Mouse (Mus musculus) thymus, adult 2 months (tissue): ENCODE results near the gene Mcl1. TPM values are rescaled to one million over a fixed set of nuclear protein-coding genes. Genes with fewer than 3 reads are reported as not detected.
"Not testable (repeated sequence)": the region's sequence is repeated elsewhere in the genome, so short reads cannot be mapped to it uniquely, and the experiment has no call there.

Experiments used
- DNase-seq: peaks from one replicate; pipeline ENCODE4 v3.0.0; 2021
- H3K27ac ChIP-seq: fragments of 200-500 bp; 2 replicates; pipeline ENCODE4 v1.5.1; 2012; ENCODE audit warnings: low read length, control low read depth; ENCODE audit not compliant: control insufficient read depth, insufficient read depth
- H3K27me3 ChIP-seq: fragments of 200-500 bp; 2 replicates; pipeline ENCODE4 v1.6.1; 2012; ENCODE audit warnings: mild to moderate bottlenecking, low read length, moderate library complexity, mixed read lengths; ENCODE audit not compliant: control insufficient read depth, insufficient read depth
- H3K36me3 ChIP-seq: fragments of 200-500 bp; 2 replicates; pipeline ENCODE4 v1.6.1; 2012; ENCODE audit warnings: mild to moderate bottlenecking, low read length, moderate library complexity; ENCODE audit not compliant: control insufficient read depth, insufficient read depth
- H3K4me1 ChIP-seq: fragments of 200-500 bp; replicated peaks from 2 replicates; pipeline ENCODE4 v1.6.1; 2012; ENCODE audit warnings: low read length; ENCODE audit not compliant: control insufficient read depth, insufficient read depth
- H3K4me3 ChIP-seq: fragments of 200-500 bp; 2 replicates; pipeline ENCODE4 v1.5.1; 2012; ENCODE audit warnings: mild to moderate bottlenecking, low read length, control low read depth, moderate library complexity; ENCODE audit not compliant: control insufficient read depth, insufficient read depth
- CTCF ChIP-seq: fragments of 200-500 bp; IDR thresholded peaks from 2 replicates; pipeline ENCODE4 v1.5.1; 2012; ENCODE audit warnings: mild to moderate bottlenecking, control low read depth, low read length, moderate library complexity, borderline replicate concordance; ENCODE audit not compliant: control insufficient read depth, poor library complexity, insufficient read depth; ENCODE audit errors: extremely low read depth
- POLR2A ChIP-seq: fragments of 200-500 bp; IDR thresholded peaks from 2 replicates; pipeline ENCODE4 v1.6.1; 2012; ENCODE audit warnings: mild to moderate bottlenecking, low read length, control low read depth, moderate library complexity; ENCODE audit not compliant: control insufficient read depth, poor library complexity, insufficient read depth; ENCODE audit errors: extremely low read depth
- WGBS: fragments of 180-500 bp; shearing (Covaris S2); methylation state at CpG from one replicate; pipeline ENCODE4 v1.1.7; 2018; 5-methylcytosine and 5-hydroxymethylcytosine counted together
- polyA plus RNA-seq: library from polyadenylated mRNA; depleted of rRNA; stranded (reverse); fragments of >200 nt; gene quantifications from 2 replicates; pipeline ENCODE4 v1.2.3, GENCODE M21; 2012; rRNA removed

The Mcl1 gene
- polyA plus RNA-seq: 145 and 198 TPM in 2 replicates

DNA sequence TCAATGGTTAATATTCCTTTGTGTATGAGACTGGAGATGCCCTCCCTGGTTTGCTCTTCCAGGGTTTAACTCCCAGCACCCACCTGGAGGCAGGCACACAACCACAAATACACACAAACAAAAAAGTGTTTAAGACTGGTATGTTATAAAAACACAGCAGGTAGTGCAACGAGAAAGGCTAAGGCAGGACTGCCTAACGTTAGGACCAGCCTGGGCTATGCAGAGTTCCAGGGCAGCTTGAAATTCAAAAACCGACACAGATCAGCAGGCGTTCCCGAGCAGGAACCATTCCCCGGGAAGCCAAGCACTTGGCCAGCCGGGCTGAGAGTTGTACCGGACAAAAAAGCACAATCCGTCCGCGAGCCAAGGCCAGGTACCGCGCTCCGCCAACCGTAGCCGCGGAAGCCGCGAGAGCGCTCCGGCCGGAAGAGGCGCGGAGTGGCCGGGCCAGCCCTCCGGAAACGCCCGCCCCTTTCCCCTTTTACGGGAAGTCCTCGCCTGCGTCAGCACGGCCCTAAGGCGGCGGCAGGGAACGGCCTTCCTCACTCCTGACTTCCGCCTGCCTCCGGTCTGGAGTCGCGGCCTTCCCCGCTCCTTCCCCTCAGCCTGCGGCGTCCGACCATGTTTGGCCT lies at the start of gene Mcl1:
TSS of gene Mcl1 (plus strand) at position 553 of the 632 bp plus-strand sequence.
- Histone ChIP-seq H3K27me3 (no peaks in the 10 kb centered on the region), H3K27ac (peak within 1 kb of the TSS; percentile 80), H3K4me3 (peak within 1 kb of the TSS; percentile 90), H3K4me1 (peaks cover 11% of the 10 kb centered on the region), H3K36me3 (peaks cover 30% of the 10 kb centered on the region)
- DNase-seq: peak; percentile 91
- under 1% methylated on average over 43 of the region's 43 CpGs for whole genome bisulfite sequencing
- TF ChIP-seq POLR2A (peak; percentile 99), CTCF (no peak)

DNA sequence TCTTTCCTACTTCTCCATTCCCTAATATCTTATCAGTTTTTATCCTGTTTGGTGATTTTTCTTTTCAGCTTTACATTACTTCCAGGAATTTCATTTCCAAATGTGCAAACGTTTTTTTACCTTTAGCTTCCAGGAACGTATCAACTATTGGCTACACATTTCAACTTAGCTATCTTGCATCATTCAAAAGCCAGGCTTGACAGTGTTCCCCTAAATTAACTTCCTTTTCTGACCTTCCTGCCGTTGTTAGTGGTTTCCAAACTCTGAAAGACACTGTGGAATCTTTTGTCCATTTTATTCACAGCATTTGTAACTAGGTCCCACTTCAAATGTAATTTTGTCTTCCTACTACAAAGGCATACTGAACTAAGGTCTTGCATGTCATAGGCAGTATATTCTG lies 49.4 kb upstream of the Mcl1 start:
- DNase-seq: no peak
- H3K27me3 ChIP-seq: no peaks in the 10 kb centered on the region
- H3K4me3 ChIP-seq: no peak overlapping the region
- 65% methylated on average over 3 of the region's 3 CpGs for WGBS
- H3K4me1 ChIP-seq: no peaks in the 10 kb centered on the region
- TF ChIP-seq POLR2A (no peak), CTCF (no peak)
- no peak overlapping the region for H3K27ac ChIP-seq
- H3K36me3 ChIP-seq: peaks cover 41% of the 10 kb centered on the region

DNA sequence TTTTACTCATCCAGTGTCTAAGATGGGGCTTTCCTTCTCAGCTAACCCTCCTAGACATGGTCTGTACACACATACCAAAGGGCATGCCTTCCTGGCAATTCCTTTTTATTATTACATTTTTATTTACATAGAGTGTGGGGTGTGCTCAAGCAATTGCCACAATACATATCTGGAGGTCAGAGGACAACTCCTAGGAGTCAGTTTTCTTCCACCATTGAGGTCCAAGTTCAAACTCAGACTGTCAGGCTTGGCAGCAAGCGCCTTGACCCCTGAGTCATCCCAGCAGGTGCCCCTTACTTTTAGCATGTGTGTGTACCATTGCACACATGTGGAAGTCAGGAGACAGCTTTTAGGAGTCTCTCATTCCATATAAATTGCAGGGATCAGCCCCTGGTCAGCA lies 44.6 kb upstream of the Mcl1 start:
- no peak for TF ChIP-seq POLR2A
- TF ChIP-seq CTCF: no peak
- Histone ChIP-seq H3K4me3 (no peak overlapping the region), H3K27me3 (no peaks in the 10 kb centered on the region), H3K4me1 (no peaks in the 10 kb centered on the region), H3K27ac (no peak overlapping the region), H3K36me3 (peaks cover 44% of the 10 kb centered on the region)
- no peak for DNase-seq
- 100% methylated on average over 1 of the region's 1 CpGs for WGBS

- Histone ChIP-seq H3K27ac (no peak overlapping the region), H3K4me1 (no peaks in the 10 kb centered on the region), H3K4me3 (no peak overlapping the region), H3K27me3 (no peaks in the 10 kb centered on the region), H3K36me3 (peaks cover 35% of the 10 kb centered on the region)
- 88% methylated on average over 1 of the region's 1 CpGs for WGBS
- TF ChIP-seq POLR2A: no peak
- no peak for TF ChIP-seq CTCF
- DNase-seq: no peak
Observed at GRCm38 (mm10) chr3:95618511-95618910, 40.1 kb upstream of the Mcl1 start.

DNA sequence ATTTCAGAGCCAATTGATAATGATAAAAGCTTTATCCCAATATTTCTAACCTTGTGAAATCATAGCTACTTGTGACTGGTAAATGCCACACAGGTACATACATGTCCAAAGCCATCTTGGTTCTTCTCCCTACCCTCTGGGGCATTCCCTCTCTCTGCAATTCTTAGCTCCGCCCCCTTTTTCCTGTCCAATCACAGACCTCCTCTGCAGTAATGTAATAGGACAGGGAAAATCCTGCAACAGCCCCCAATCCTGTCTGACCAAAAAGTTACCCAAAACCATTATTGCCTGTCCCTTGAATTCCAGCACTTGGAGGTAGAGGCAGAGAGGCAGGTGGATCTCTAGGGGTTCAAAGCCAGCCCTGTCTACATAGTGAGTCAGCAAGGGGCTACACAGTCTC lies 37.3 kb upstream of the Mcl1 start:
- TF ChIP-seq POLR2A (no peak), CTCF (no peak)
- no peak for DNase-seq
- H3K4me1 ChIP-seq: peaks cover 4% of the 10 kb centered on the region; the same call in 1 of the 2 replicates

GRCm38 (mm10) chr3:95622421-95622820 lies 36.2 kb upstream of the Mcl1 start:
- WGBS: 98% methylated on average over 20 of the region's 20 CpGs
- not testable (repeated sequence) for H3K4me1 ChIP-seq, DNase-seq, H3K27me3 ChIP-seq, H3K27ac ChIP-seq, H3K4me3 ChIP-seq
- H3K36me3 ChIP-seq: peaks cover 23% of the 10 kb centered on the region

More for the DNA sequence above, 37.3 kb upstream of the Mcl1 start:
- H3K4me3 ChIP-seq: no peak overlapping the region
- no peak overlapping the region for H3K27ac ChIP-seq
- H3K36me3 ChIP-seq: peaks cover 29% of the 10 kb centered on the region
- H3K27me3 ChIP-seq: no peaks in the 10 kb centered on the region
- WGBS: 93% methylated on average over 1 of the region's 1 CpGs

GRCm38 (mm10) chr3:95623551-95623950 lies 35.0 kb upstream of the Mcl1 start:
- no peaks in the 10 kb centered on the region for H3K27me3 ChIP-seq

DNA sequence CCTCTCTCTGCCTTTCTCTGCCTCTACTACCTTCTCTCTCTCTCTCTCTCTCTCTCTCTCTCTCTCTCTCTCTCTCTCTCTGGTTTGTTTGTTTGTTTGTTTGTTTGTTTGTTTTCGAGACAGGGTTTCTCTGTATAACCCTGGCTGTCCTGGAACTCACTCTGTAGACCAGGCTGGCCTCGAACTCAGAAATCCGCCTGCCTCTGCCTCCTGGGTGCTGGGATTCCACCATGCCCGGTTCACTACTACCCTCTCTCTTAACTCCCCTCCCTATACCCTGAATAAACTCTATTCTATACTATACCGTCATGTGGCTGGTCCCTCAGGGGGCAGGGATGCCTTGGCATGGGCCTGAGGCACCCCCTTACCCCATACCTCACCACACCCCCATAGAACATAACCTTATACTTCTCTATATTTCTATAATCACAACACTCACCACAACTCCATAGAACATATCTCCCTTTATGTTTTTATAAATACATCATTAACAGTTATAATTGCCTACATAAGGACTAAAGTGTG lies 34.5 kb upstream of the Mcl1 start:
- not testable (repeated sequence) for H3K4me1 ChIP-seq, H3K27ac ChIP-seq, DNase-seq, H3K4me3 ChIP-seq, H3K27me3 ChIP-seq
- WGBS: 86% methylated on average over 5 of the region's 5 CpGs
- H3K36me3 ChIP-seq: peaks cover 28% of the 10 kb centered on the region; the same call in 1 of the 2 replicates

More at GRCm38 (mm10) chr3:95623551-95623950, 35.0 kb upstream of the Mcl1 start:
- DNase-seq: no peak
- WGBS: 72% methylated on average over 2 of the region's 2 CpGs
- H3K4me3 ChIP-seq: no peak overlapping the region
- peaks cover 4% of the 10 kb centered on the region; the same call in 1 of the 2 replicates for H3K4me1 ChIP-seq
- H3K36me3 ChIP-seq: peaks cover 27% of the 10 kb centered on the region; the same call in 1 of the 2 replicates
- TF ChIP-seq CTCF (no peak), POLR2A (no peak)
- H3K27ac ChIP-seq: no peak overlapping the region
